Mouse (Mus musculus) olfactory bulb, adult 2 months (tissue): ENCODE measurements around the gene Casp12. TPM values are rescaled to one million over a fixed set of nuclear protein-coding genes. Genes with fewer than 3 reads are reported as not detected.

Source experiments
- H3K27ac ChIP-seq: fragments of 200-500 bp; 2 replicates; pipeline ENCODE4 v1.5.1; 2012; ENCODE audit warnings: low read depth, low read length; ENCODE audit not compliant: insufficient read depth
- H3K4me1 ChIP-seq: fragments of 200-500 bp; 2 replicates; pipeline ENCODE4 v1.6.1; 2012; ENCODE audit warnings: low read length; ENCODE audit not compliant: control insufficient read depth, insufficient read depth
- H3K4me3 ChIP-seq: fragments of 200-500 bp; 2 replicates; pipeline ENCODE4 v1.5.1; 2012; ENCODE audit warnings: mild to moderate bottlenecking, low read depth, low read length, moderate library complexity; ENCODE audit not compliant: insufficient read depth
- CTCF ChIP-seq: fragments of 200-500 bp; IDR thresholded peaks from 2 replicates; pipeline ENCODE4 v1.5.1; 2012; ENCODE audit warnings: low read depth, mild to moderate bottlenecking, low read length, moderate library complexity; ENCODE audit not compliant: insufficient read depth
- POLR2A ChIP-seq: fragments of 200-500 bp; IDR thresholded peaks from 2 replicates; pipeline ENCODE4 v1.6.1; 2012; ENCODE audit warnings: mild to moderate bottlenecking, low read depth, low read length, moderate library complexity; ENCODE audit not compliant: insufficient read depth
- WGBS: fragments of 180-500 bp; shearing (Covaris S2); methylation state at CpG from one replicate; pipeline ENCODE4 v1.1.7; 2018; 5-methylcytosine and 5-hydroxymethylcytosine counted together
- polyA plus RNA-seq: library from polyadenylated mRNA; stranded (reverse); fragments of >200 nt; gene quantifications from 2 replicates; pipeline ENCODE4 v1.2.4, GENCODE M21; 2012; ENCODE audit warnings: low replicate concordance; ENCODE audit not compliant: missing spikeins, insufficient read depth, insufficient read length

Gene Casp12
- polyA plus RNA-seq, 1 experiment = not detected

GRCm38 (mm10) chr9:5412446-5413111 is 67.3 kb downstream of the Casp12 start:
- H3K4me1 ChIP-seq = no peaks in the 10 kb centered on the region
- TF ChIP-seq CTCF (no peak), POLR2A (no peak)
- H3K27ac ChIP-seq = no peak overlapping the region
- no peak overlapping the region for H3K4me3 ChIP-seq
- 43% methylated on average over 4 of the region's 4 CpGs for WGBS

GRCm38 (mm10) chr9:5417871-5418270 is 72.6 kb downstream of the Casp12 start:
- Histone ChIP-seq H3K4me3 (no peak overlapping the region), H3K27ac (no peak overlapping the region), H3K4me1 (no peaks in the 10 kb centered on the region)
- TF ChIP-seq POLR2A = no peak
- no peak for TF ChIP-seq CTCF
- WGBS = 77% methylated on average over 2 of the region's 2 CpGs

Other genes starting within 250 kb of the Casp12 start
- not detected in 2 replicates for gene Casp1, start 46.9 kb upstream of the Casp12 start, polyA plus RNA-seq
- gene Casp4, start 36.6 kb upstream of the Casp12 start, polyA plus RNA-seq = not detected in 2 replicates